Mouse (Mus musculus): ENCODE measurements around the gene Pitpnm1. TPM values are rescaled to one million over a fixed set of nuclear protein-coding genes. Genes with fewer than 3 reads are reported as not detected.

Gene Pitpnm1
- total and polyA plus RNA-seq, 3 experiments = 15.9 to 43.8 (median 34.7) TPM

DNA sequence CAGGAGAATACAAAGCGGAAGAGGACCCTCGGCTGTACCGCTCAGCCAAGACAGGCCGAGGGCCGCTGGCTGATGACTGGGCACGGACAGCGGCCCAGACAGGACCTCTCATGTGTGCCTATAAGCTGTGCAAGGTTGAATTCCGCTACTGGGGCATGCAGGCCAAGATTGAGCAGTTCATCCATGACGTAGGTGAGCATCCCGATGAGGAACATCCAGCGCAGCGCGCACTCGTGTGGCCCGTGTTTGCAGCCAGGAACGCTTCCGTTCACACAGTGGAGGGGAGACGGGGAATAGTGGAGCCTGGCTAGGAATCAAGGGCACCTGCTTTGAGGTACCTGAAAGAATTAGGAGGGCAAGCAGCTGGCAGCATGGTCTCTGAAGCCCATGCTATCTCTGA is 3.5 kb downstream of the Pitpnm1 start:
- Histone ChIP-seq H3K4me1 (ENCODE audit: control insufficient read depth in 1 of 2, insufficient read depth in 2 of 2) (peaks cover 18 to 59% of the 10 kb centered on the region in 2 experiments), H3K36me3 (replicated peaks in 1 of 2; ENCODE audit: control insufficient read depth in 1 of 2, insufficient read depth in 1 of 2, low read length in 1 of 2) (peaks cover 50 to 75% of the 10 kb centered on the region in 2 experiments), H3K4me3 (replicated peaks in 1 of 3; ENCODE audit: low read depth in 2 of 3, low read length in 2 of 3, poor library complexity in 1 of 3) (no peak overlapping the region), H3K79me2 (replicated peaks; ENCODE audit: control insufficient read depth, extremely low read depth, insufficient read depth, poor library complexity, severe bottlenecking) (0 out of 2 replicates have a peak, but pooled peaks cover 3% of the 10 kb centered on the region), H3K27me3 (replicated peaks) (no peaks in the 10 kb centered on the region), H3K9me3 (replicated peaks; ENCODE audit: low read length) (no peaks in the 10 kb centered on the region), H3K27ac (ENCODE audit: insufficient read depth, low read depth) (no peak overlapping the region), H3K4me2 (ENCODE audit: insufficient read depth, low read depth, poor library complexity, severe bottlenecking) (no peak overlapping the region), H3K9ac (ENCODE audit: insufficient read depth, low read depth) (no peak overlapping the region)
- DNase-seq (ENCODE audit: extremely low read depth) = no peak
- dilution Hi-C loops (cut with MboI; ENCODE audit: extremely low pct_ligation_motif_present, extremely low pct_unique_long_range_greater_than_20kb, low sequenced_read_pairs) = no loop called here
- in situ Hi-C loops (cut with MboI; ENCODE audit: low pct_ligation_motif_present, low pct_unique_long_range_greater_than_20kb, low sequenced_read_pairs) = no loop called here
- no peak for TF ChIP-seq ZKSCAN1 (IDR thresholded peaks at IDR 0.05; ENCODE audit: borderline replicate concordance, low read depth, low read length)
- TF ChIP-seq ELF1 (IDR thresholded peaks at IDR 0.05; ENCODE audit: low read depth, low read length) = no peak
- no peak for TF ChIP-seq SMC3 (IDR thresholded peaks at IDR 0.05; ENCODE audit: low read depth, low read length)
- TF ChIP-seq HCFC1 (IDR thresholded peaks at IDR 0.05; ENCODE audit: low read depth, low read length) = no peak
- TF ChIP-seq MAFK (IDR thresholded peaks at IDR 0.05; ENCODE audit: insufficient replicate concordance, low read length) = no peak
- TF ChIP-seq MYC (IDR thresholded peaks at IDR 0.05; ENCODE audit: low read depth, low read length) = no peak
- no peak for TF ChIP-seq JUN (IDR thresholded peaks at IDR 0.05; ENCODE audit: insufficient read depth, low read depth, low read length)
- no peak for TF ChIP-seq POLR2AphosphoS2 (IDR thresholded peaks at IDR 0.05; ENCODE audit: low read depth, low read length)
- TF ChIP-seq E2F4 (IDR thresholded peaks at IDR 0.05; ENCODE audit: insufficient replicate concordance, low read depth, low read length) = no peak
- no peak for TF ChIP-seq EP300 (IDR thresholded peaks at IDR 0.05; ENCODE audit: low read length)
- TF ChIP-seq NRF1 (IDR thresholded peaks at IDR 0.05; ENCODE audit: low read depth, low read length) = no peak
- no peak for TF ChIP-seq CTCF (conservative IDR thresholded peaks at IDR 0.05 in 1 of 2, IDR thresholded peaks at IDR 0.05 in 1 of 2; ENCODE audit: low read depth in 2 of 2, low read length in 2 of 2)
- no peak for TF ChIP-seq MAZ (IDR thresholded peaks at IDR 0.05; ENCODE audit: low read depth, low read length)
- TF ChIP-seq CHD2 (IDR thresholded peaks at IDR 0.05; ENCODE audit: low read length) = no peak
- TF ChIP-seq KAT2A (IDR thresholded peaks at IDR 0.05; ENCODE audit: insufficient replicate concordance, low read length) = no peak
- no peak for TF ChIP-seq TBP (conservative IDR thresholded peaks at IDR 0.05; ENCODE audit: low read depth, low read length)
- no peak for TF ChIP-seq ETS1 (conservative IDR thresholded peaks at IDR 0.05; ENCODE audit: low read depth, low read length)
- TF ChIP-seq ZNF384 (IDR thresholded peaks at IDR 0.05; ENCODE audit: low read depth, low read length) = no peak
- no peak for TF ChIP-seq CHD1 (IDR thresholded peaks at IDR 0.05; ENCODE audit: low read depth, low read length)
- TF ChIP-seq GABPA (IDR thresholded peaks at IDR 0.05; ENCODE audit: insufficient replicate concordance, low read depth, low read length) = no peak

DNA sequence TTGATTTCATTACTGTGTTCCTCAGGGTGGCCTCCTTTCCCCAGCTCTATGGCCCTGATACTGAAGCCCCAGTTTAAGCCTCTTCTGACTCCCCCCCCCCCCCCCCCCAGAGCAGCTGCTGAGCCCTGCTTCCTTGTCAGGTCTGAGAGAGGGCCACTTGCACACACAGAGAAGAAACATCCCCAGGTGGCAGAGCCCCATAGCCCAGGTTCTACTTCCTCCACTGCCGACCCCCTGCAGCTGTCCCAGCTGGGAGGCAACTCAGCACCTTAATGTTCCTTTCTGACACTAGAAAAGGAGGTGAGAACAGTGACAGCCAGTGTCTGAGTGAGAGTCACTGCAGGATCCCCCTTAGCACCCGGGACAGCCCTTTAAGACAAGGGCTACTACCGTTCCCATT is 4.0 kb downstream of the Pitpnm1 start:
- in situ Hi-C loops (cut with MboI; ENCODE audit: low pct_ligation_motif_present, low pct_unique_long_range_greater_than_20kb, low sequenced_read_pairs) = no loop called here
- Histone ChIP-seq H3K36me3 (replicated peaks in 1 of 2; ENCODE audit: control insufficient read depth in 1 of 2, insufficient read depth in 1 of 2, low read length in 1 of 2) (peaks cover 50 to 75% of the 10 kb centered on the region in 2 experiments), H3K4me3 (replicated peaks in 1 of 3; ENCODE audit: low read depth in 2 of 3, low read length in 2 of 3, poor library complexity in 1 of 3) (no peak overlapping the region), H3K27ac (ENCODE audit: insufficient read depth, low read depth) (no peak overlapping the region), H3K79me2 (replicated peaks; ENCODE audit: control insufficient read depth, extremely low read depth, insufficient read depth, poor library complexity, severe bottlenecking) (no peaks in the 10 kb centered on the region), H3K9me3 (replicated peaks; ENCODE audit: low read length) (no peaks in the 10 kb centered on the region), H3K4me1 (ENCODE audit: control insufficient read depth in 1 of 2, insufficient read depth in 2 of 2) (peaks cover 13 to 54% of the 10 kb centered on the region in 2 experiments; a peak in 3 of 4 replicates), H3K9ac (ENCODE audit: insufficient read depth, low read depth) (no peak overlapping the region), H3K4me2 (ENCODE audit: insufficient read depth, low read depth, poor library complexity, severe bottlenecking) (no peak overlapping the region), H3K27me3 (replicated peaks) (no peaks in the 10 kb centered on the region)
- dilution Hi-C loops (cut with MboI; ENCODE audit: extremely low pct_ligation_motif_present, extremely low pct_unique_long_range_greater_than_20kb, low sequenced_read_pairs) = no loop called here
- DNase-seq (ENCODE audit: extremely low read depth) = no peak
- TF ChIP-seq RCOR1 (conservative IDR thresholded peaks at IDR 0.05; ENCODE audit: low read depth, low read length) (no peak), HCFC1 (IDR thresholded peaks at IDR 0.05; ENCODE audit: low read depth, low read length) (no peak), SIN3A (IDR thresholded peaks at IDR 0.05; ENCODE audit: low read length) (no peak), EP300 (IDR thresholded peaks at IDR 0.05; ENCODE audit: low read length) (no peak), ZKSCAN1 (IDR thresholded peaks at IDR 0.05; ENCODE audit: borderline replicate concordance, low read depth, low read length) (no peak), RAD21 (IDR thresholded peaks at IDR 0.05; ENCODE audit: low read depth, low read length) (no peak), E2F4 (IDR thresholded peaks at IDR 0.05; ENCODE audit: insufficient replicate concordance, low read depth, low read length) (no peak), CHD1 (IDR thresholded peaks at IDR 0.05; ENCODE audit: low read depth, low read length) (no peak)
